Mouse (Mus musculus): Measurements from ENCODE around the gene Cdk19.

GRCm38 (mm10) chr10:40364642-40365361 is 25.4 kb downstream of the Cdk19 start:
- TF ChIP-seq CTCF (conservative IDR thresholded peaks at IDR 0.05; ENCODE audit: insufficient read depth, insufficient read length, low read depth, low read length) (no peak), POLR2A (IDR thresholded peaks at IDR 0.05; ENCODE audit: low read depth, low read length) (no peak)

Measured in kidney, adult 2 months (tissue).